Mouse (Mus musculus): ENCODE measurements at regions not wholly inside any gene's neighbourhood (a gene's known extent, or its start where the extent isn't known, plus 50 kb on each side); places are given as distances from the start of the nearest gene placed in this dataset.

DNA sequence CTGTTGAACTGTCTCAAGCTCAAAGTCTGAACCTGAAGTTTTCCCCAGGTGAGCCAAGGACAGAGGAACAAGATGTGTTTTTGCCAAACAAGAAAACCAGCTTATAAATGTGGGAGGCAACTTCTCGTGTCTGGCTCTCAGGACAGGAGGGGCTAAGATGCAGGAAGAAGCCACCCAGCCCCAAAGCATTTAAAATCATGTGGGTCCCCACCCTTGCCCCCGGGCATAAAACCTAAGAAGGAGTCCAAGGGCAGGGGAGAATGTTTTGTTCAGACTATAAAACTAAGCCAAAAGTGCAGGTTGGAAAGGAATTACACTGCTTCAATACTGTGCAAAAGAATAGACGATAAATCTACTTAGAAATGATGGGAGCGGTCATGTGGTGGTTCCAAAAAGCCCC, 80.7 kb upstream of the Lrig1 start:
- TF ChIP-seq POLR2A (IDR thresholded peaks at IDR 0.05; ENCODE audit: low read depth, low read length) (no peak), CTCF (IDR thresholded peaks at IDR 0.05; ENCODE audit: extremely low read depth, insufficient read length, insufficient replicate concordance, low read depth, low read length) (no peak)

All from small intestine, adult 2 months (tissue).